Mouse (Mus musculus): ENCODE results near the gene Cfap99. TPM values are rescaled to one million over a fixed set of nuclear protein-coding genes. Genes with fewer than 3 reads are reported as not detected.

The Cfap99 gene
- polyA plus RNA-seq, 1 experiment from 2014 or later, result not detected

DNA sequence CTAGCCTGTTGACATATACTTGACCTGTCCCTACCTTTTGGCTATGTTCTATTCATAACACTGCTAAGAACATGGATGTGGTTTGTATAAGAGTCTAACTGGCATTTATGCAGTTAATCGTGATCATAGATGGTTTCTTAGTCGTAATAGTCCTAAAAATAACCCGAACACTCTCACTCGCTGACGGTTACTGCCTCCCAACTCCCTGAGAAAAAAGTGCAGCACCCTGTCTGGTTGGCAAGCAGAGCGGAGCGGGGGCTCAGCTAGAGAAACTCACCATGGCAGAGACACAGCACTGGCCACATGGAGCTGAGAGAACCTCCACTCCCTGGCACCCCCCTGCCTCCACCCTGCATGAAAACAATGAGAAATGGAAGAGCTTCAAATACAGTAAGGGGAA lies 7.4 kb upstream of the Cfap99 start:
- H3K27me3 ChIP-seq, result peaks cover 25% of the 10 kb centered on the region
- ATAC-seq (replicated peaks; ENCODE audit: low FRiP score), result no peak
- no peaks in the 10 kb centered on the region for H3K36me3 ChIP-seq
- no peak overlapping the region for H3K27ac ChIP-seq
- no peak overlapping the region for H3K4me2 ChIP-seq
- no peak overlapping the region for H3K4me3 ChIP-seq (replicated peaks)
- H3K4me1 ChIP-seq, result no peaks in the 10 kb centered on the region
- no peaks in the 10 kb centered on the region for H3K9me3 ChIP-seq (replicated peaks)
- H3K9ac ChIP-seq, result no peak overlapping the region
- WGBS, result 58% methylated on average over 7 of the region's 7 CpGs

DNA sequence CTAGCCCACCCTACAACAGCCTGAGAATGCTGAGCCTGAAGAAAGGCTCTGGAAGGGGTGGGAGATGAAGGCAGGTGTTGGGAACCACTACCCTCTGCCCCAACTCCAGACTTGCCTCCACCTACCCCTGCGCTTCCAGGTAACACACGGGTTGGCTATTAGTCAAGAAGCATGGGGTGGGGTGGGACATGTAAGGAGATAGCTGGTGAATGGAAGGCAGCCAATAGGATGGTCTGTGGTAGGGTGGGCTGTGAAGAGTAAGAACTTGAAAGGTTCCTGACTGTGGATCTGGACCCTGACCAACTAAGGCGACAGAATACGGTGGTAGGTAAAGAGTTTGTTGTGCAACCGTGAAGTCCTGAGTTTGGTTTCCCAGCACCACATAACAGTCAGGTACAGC lies 5.0 kb upstream of the Cfap99 start:
- Histone ChIP-seq H3K4me3 (replicated peaks) (no peak overlapping the region), H3K4me2 (no peak overlapping the region), H3K4me1 (peaks cover 21% of the 10 kb centered on the region), H3K9me3 (replicated peaks) (no peaks in the 10 kb centered on the region), H3K9ac (no peak overlapping the region), H3K27ac (no peak overlapping the region), H3K27me3 (peaks cover 49% of the 10 kb centered on the region), H3K36me3 (no peaks in the 10 kb centered on the region)
- 90% methylated on average over 5 of the region's 5 CpGs for WGBS
- ATAC-seq (replicated peaks; ENCODE audit: low FRiP score), result no peak

DNA sequence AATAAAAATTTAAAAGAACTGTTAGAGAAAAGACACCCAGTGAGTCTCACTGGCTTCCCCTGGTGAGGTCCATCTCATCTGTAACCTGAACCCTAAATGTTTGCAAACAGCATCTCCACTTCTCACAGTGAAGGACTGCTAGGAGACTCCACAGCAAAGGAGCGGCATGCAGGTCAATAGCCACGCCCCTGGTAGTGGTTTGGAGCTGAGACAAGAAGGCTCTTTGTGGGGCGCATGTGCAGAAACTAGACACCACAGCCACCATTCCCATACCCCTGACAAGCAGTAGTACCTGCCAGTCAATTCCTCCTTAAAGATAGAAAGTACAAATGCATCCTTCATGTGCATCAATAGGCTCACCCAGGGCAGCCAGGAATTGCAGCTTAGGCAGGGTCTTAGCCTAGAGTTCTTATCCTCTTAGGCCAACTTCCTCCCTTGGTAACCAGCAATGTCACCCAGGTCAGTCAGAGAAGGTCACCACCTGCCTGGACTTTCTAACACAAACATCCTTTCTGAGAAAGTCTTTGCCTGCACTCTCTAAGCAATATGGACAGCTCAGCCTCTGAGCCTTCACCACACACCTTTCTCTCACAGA lies 4.1 kb upstream of the Cfap99 start:
- no peak for ATAC-seq (replicated peaks; ENCODE audit: low FRiP score)
- Histone ChIP-seq H3K9ac (no peak overlapping the region), H3K36me3 (no peaks in the 10 kb centered on the region), H3K4me3 (replicated peaks) (no peak overlapping the region), H3K4me2 (no peak overlapping the region), H3K27ac (no peak overlapping the region), H3K27me3 (peaks cover 56% of the 10 kb centered on the region), H3K4me1 (peaks cover 21% of the 10 kb centered on the region), H3K9me3 (replicated peaks) (no peaks in the 10 kb centered on the region)
- 34% methylated on average over 3 of the region's 3 CpGs for WGBS

DNA sequence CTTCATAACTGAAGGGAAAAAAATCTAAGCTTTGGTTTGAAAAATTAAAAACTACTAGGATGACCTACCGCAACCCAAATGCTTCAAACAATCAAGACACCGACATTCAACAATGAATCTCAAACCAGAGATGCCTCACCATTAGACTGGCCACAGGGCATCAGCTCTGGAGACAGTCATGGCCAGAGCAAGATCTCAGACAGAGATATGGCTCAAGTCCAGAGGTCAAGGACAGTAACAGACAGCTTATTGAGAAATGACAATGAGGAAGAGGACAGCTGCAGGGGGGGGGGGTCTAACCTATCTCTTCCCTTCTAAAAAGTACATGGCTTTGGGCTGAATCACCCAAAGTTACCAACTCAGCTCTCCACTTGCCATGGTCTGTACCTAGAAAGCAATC lies 3.1 kb upstream of the Cfap99 start:
- ATAC-seq (replicated peaks; ENCODE audit: low FRiP score), result no peak
- Histone ChIP-seq H3K4me1 (peaks cover 21% of the 10 kb centered on the region), H3K4me2 (no peak overlapping the region), H3K36me3 (no peaks in the 10 kb centered on the region), H3K9me3 (replicated peaks) (no peaks in the 10 kb centered on the region), H3K9ac (no peak overlapping the region), H3K4me3 (replicated peaks) (no peak overlapping the region), H3K27me3 (peaks cover 67% of the 10 kb centered on the region), H3K27ac (no peak overlapping the region)
- 83% methylated on average over 2 of the region's 2 CpGs for WGBS

DNA sequence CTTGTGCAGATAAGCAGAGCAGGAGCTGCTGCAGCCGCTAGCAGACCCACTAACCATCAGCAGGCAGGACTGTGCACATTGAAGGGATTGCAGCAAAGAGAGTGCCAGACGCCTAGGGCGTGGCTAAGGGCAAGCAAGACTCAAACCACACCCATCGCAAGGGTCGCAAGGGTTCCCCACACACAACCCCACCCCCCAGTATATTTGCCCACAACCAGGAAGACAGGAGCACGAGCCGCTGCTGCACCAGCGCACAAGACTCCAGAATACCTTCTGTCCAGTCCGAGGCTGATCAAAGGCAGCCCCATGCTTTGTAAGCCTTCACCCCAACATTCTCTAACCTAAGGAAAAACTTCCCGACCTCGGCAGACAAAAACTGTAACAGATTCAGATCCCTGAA lies 1.9 kb upstream of the Cfap99 start:
- Histone ChIP-seq H3K4me3 (replicated peaks) (peak overlapping the region; percentile 70), H3K36me3 (no peaks in the 10 kb centered on the region), H3K9me3 (replicated peaks) (no peaks in the 10 kb centered on the region), H3K9ac (no peak overlapping the region), H3K4me2 (peak overlapping the region; percentile 99), H3K4me1 (peaks cover 21% of the 10 kb centered on the region), H3K27me3 (peaks cover 76% of the 10 kb centered on the region), H3K27ac (no peak overlapping the region)
- ATAC-seq (replicated peaks; ENCODE audit: low FRiP score), result no peak
- 3% methylated on average over 11 of the region's 11 CpGs for WGBS

DNA sequence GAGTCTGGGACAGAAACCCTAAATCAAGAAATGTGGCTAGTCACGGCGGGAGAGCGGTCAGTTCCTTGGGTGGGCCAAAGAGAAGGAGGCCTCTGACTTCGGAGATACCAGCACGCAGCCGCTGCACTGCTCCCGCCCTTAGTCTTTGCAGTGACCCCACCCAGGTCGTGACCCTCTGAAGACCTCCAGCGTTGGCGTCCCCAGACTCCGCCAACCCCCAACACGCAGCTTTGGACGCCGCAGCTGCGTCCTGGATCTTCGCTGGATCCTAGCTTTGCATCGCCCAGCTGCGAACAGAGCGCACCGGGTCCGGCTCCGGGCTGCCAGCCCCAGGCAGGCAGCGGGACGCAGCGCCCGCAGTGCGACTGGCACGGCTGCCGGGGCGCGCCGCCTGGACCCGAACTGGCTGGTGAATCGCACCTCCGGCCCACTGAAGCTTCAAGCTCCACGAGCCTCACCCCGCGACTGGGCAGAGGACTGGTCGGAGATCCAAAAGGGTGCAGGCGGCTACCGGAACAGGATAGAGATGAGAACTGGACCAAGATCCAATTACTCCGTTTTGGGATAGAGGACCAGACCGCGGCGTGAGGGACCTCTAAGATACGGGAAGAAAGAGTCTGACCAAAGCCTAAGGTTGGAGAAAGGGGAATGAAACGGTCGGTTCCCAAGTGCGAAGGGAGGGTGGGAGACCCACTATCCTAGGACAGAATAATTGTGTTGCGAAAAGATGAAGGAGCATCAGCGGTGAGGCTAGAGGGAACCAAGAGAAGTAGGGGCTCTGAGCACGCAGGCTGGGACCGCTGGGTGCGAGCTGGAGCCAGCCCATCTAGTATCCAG lies 1.2 kb upstream of the Cfap99 start:
- no peaks in the 10 kb centered on the region for H3K36me3 ChIP-seq
- H3K27ac ChIP-seq, result no peak overlapping the region
- peaks cover 76% of the 10 kb centered on the region for H3K27me3 ChIP-seq
- H3K4me2 ChIP-seq, result peak overlapping the region; percentile 99
- H3K9me3 ChIP-seq (replicated peaks), result no peaks in the 10 kb centered on the region
- H3K4me1 ChIP-seq, result peaks cover 21% of the 10 kb centered on the region
- no peak for ATAC-seq (replicated peaks; ENCODE audit: low FRiP score)
- WGBS, result under 1% methylated on average over 54 of the region's 54 CpGs
- H3K4me3 ChIP-seq (replicated peaks), result peak overlapping the region; percentile 70
- H3K9ac ChIP-seq, result no peak overlapping the region

DNA sequence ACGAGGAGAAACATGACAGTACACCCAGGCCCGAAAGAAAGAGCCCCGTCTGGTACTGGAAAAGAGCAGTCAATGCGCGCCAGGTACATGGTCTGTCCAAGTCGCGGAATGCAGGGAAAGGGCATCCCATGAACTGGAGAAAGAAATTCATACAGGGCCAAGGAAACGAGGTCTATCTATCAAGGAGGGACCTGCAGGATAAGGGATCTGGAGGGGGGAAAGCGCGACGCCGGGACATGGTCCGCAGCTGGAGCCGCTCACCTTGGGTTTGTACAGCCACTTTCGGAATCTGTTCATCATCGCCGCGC lies 608 bp upstream of the Cfap99 start:
- H3K27me3 ChIP-seq, result peaks cover 76% of the 10 kb centered on the region
- H3K9ac ChIP-seq, result peak overlapping the region; percentile 33
- peak overlapping the region; percentile 99 for H3K4me2 ChIP-seq
- no peaks in the 10 kb centered on the region for H3K36me3 ChIP-seq
- ATAC-seq (replicated peaks; ENCODE audit: low FRiP score), result no peak
- no peaks in the 10 kb centered on the region for H3K9me3 ChIP-seq (replicated peaks)
- peaks cover 21% of the 10 kb centered on the region for H3K4me1 ChIP-seq
- WGBS, result under 1% methylated on average over 18 of the region's 18 CpGs
- no peak overlapping the region for H3K27ac ChIP-seq
- H3K4me3 ChIP-seq (replicated peaks), result peak overlapping the region; percentile 70

DNA sequence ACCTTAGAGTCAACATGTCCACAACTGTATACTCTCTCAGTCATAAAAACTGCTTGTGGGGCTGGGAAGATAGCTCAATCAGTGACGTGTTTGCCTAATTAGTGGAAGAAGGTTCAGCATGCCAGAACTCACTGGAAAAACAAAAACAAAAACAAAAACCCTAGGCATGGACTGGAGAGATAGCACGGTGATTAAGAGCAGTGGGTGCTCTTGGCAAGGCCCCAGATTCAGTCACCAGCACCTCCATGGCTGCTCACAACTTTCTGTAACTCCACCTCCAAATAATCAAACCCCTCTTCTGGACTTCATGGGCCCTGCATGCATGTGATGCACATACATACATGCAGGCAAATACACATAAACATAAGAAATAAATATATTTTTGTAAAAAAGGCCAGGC lies 886 bp downstream of the Cfap99 start:
- no peak overlapping the region for H3K4me3 ChIP-seq (replicated peaks)
- peaks cover 21% of the 10 kb centered on the region for H3K4me1 ChIP-seq
- H3K36me3 ChIP-seq, result no peaks in the 10 kb centered on the region
- H3K27me3 ChIP-seq, result peaks cover 69% of the 10 kb centered on the region
- H3K9ac ChIP-seq, result no peak overlapping the region
- ATAC-seq (replicated peaks; ENCODE audit: low FRiP score), result no peak
- H3K4me2 ChIP-seq, result no peak overlapping the region
- WGBS, result 56% methylated on average over 2 of the region's 2 CpGs
- no peak overlapping the region for H3K27ac ChIP-seq
- H3K9me3 ChIP-seq (replicated peaks), result no peaks in the 10 kb centered on the region

DNA sequence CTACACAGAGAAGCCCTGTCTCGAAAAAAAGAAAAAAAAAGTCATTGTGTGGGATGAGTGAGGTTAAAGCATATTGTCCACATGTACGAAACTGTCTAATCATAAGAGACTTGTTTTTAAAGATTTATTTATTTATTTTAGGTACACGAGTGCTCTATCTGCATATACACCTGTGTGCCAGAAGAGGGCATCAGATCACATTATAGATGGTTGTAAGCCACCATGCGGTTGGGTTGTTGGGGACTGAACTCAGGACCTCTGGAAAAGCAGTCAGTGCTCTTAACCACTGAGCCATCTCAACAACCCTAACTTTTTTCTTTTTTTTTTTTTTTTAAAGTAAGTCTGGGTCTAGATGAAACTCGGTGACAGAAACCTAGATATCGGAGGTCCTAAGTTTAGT lies 5.0 kb downstream of the Cfap99 start:
- H3K4me2 ChIP-seq, result no peak overlapping the region
- 81% methylated on average over 6 of the region's 6 CpGs for WGBS
- no peaks in the 10 kb centered on the region for H3K4me1 ChIP-seq
- peaks cover 31% of the 10 kb centered on the region for H3K27me3 ChIP-seq
- H3K27ac ChIP-seq, result no peak overlapping the region
- no peak for ATAC-seq (replicated peaks; ENCODE audit: low FRiP score)
- no peak overlapping the region for H3K9ac ChIP-seq
- H3K36me3 ChIP-seq, result no peaks in the 10 kb centered on the region
- no peaks in the 10 kb centered on the region for H3K9me3 ChIP-seq (replicated peaks)
- no peak overlapping the region for H3K4me3 ChIP-seq (replicated peaks)

DNA sequence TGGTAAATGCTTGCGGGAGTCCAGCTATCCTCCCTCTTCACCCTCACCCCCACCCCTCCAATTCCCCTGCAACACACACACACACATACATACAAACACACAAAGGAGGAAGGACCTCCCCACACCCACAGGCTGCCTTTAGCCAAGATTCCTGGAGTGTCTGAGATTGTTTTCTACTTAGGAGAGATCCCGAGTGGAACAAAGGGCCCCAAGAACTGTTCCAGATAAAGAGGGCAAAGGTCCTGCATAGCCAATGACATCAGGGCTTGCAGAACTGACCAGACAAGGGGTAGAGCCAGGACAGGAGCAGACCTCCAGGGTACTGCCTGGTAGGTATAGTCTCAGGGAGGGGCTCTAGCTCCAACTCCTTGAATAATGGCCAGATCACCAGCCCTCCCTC lies 6.3 kb downstream of the Cfap99 start:
- no peaks in the 10 kb centered on the region for H3K4me1 ChIP-seq
- no peak for ATAC-seq (replicated peaks; ENCODE audit: low FRiP score)
- no peak overlapping the region for H3K4me2 ChIP-seq
- peaks cover 19% of the 10 kb centered on the region for H3K27me3 ChIP-seq
- WGBS, result 50% methylated on average over 2 of the region's 2 CpGs
- H3K27ac ChIP-seq, result no peak overlapping the region
- H3K4me3 ChIP-seq (replicated peaks), result no peak overlapping the region
- H3K36me3 ChIP-seq, result no peaks in the 10 kb centered on the region
- no peak overlapping the region for H3K9ac ChIP-seq
- no peaks in the 10 kb centered on the region for H3K9me3 ChIP-seq (replicated peaks)

DNA sequence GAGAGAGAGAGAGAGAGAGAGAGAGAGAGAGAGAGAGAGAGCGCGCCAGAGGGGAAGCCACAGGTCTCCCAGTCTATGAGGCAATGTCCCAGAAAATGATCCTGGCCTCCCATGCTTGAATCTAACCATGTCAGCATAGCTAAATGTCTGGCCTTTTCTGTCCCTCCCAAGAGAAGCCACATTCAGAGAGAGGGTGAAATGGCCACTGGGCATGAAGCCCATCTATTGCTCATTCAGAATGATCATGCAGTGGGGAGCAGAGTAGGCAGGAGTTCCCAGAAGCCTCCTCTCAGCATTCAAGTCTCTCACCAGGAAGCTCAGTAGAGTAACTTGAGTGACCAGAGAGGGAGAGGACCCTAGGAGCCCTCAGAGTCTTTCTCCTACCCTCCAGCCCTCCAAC lies 6.7 kb downstream of the Cfap99 start:
- no peak for ATAC-seq (replicated peaks; ENCODE audit: low FRiP score)
- no peak overlapping the region for H3K4me2 ChIP-seq
- WGBS, result 100% methylated on average over 2 of the region's 2 CpGs

DNA sequence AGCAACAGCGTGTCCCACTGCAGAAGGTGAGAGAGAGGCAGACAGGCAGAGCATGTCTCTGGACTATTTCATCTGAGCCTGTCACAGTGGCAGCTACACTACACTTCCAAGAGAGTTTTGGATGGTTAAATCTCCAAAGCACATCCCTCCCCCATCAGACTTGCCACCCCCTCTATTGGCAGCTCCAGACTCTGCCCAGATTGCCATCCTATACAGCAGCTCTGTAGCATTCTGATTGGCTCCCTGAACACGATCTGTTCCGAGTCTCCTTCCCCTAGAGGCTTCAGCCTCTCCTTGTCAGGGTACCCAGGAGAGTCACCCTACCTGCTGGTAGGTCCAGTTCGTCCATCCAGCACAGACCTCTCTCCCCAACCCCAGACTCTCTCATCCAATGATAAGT lies 9.7 kb downstream of the Cfap99 start:
- Histone ChIP-seq H3K4me1 (no peaks in the 10 kb centered on the region), H3K36me3 (no peaks in the 10 kb centered on the region), H3K9me3 (replicated peaks) (no peaks in the 10 kb centered on the region), H3K9ac (no peak overlapping the region), H3K4me2 (no peak overlapping the region), H3K27ac (no peak overlapping the region), H3K4me3 (replicated peaks) (no peak overlapping the region), H3K27me3 (no peaks in the 10 kb centered on the region)
- WGBS, result 50% methylated on average over 4 of the region's 4 CpGs
- ATAC-seq (replicated peaks; ENCODE audit: low FRiP score), result no peak

More for the DNA sequence above, 6.7 kb downstream of the Cfap99 start:
- no peaks in the 10 kb centered on the region for H3K36me3 ChIP-seq
- peaks cover 14% of the 10 kb centered on the region for H3K27me3 ChIP-seq
- H3K9me3 ChIP-seq (replicated peaks), result no peaks in the 10 kb centered on the region
- H3K4me3 ChIP-seq (replicated peaks), result no peak overlapping the region
- H3K9ac ChIP-seq, result no peak overlapping the region
- no peaks in the 10 kb centered on the region for H3K4me1 ChIP-seq
- no peak overlapping the region for H3K27ac ChIP-seq

Data from kidney, embryonic 15.5 days (tissue).